Mouse (Mus musculus): Measurements from ENCODE around the gene Atg13. TPM values are rescaled to one million over a fixed set of nuclear protein-coding genes. Genes with fewer than 3 reads are reported as not detected.

The Atg13 gene
- polyA plus RNA-seq, 2 experiments, result 30.8 to 32.4 TPM

DNA sequence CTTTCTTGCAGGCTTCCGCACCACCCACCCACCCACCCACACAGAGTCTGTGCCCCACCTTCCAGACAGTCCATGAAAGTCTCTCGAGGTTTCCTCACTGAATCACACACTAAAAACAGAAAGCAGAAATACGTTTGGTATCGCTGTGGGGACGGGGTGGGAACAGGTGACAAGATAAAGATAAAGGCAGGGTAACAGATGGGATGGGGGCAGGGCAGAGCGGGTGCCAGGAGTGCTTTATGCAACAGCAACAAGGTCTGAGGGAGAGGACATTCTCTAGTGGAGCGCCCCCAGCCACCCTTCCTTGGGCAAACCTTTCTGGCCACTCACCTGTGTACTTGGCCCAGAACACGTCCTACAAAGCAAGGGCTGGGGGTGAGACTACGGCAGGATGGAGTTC is 75.5 kb downstream of the Atg13 start:
- H3K27me3 ChIP-seq (ENCODE audit: control insufficient read depth, insufficient read depth, low read length), result no peaks in the 10 kb centered on the region
- no peak for TF ChIP-seq POLR2A (IDR thresholded peaks at IDR 0.05; ENCODE audit: borderline replicate concordance, extremely low read depth, insufficient read depth, insufficient read length)
- no peaks in the 10 kb centered on the region for H3K9me3 ChIP-seq (ENCODE audit: control insufficient read depth, low read length)
- no peak overlapping the region for H3K4me2 ChIP-seq (replicated peaks; ENCODE audit: low read depth, low read length, severe bottlenecking)
- ATAC-seq (ENCODE audit: low FRiP score, low read depth) (no peak), DNase-seq (ENCODE audit: low spot score) (no peak)
- no peaks in the 10 kb centered on the region for H3K4me1 ChIP-seq (ENCODE audit: control insufficient read depth, insufficient read depth, low read length)
- H3K4me3 ChIP-seq (replicated peaks; ENCODE audit: low read length), result no peak overlapping the region
- WGBS, result 80% methylated on average over 9 of the region's 9 CpGs
- no peak overlapping the region for H3K27ac ChIP-seq (replicated peaks; ENCODE audit: low read depth, low read length)
- no peak overlapping the region for H3K9ac ChIP-seq (ENCODE audit: low read depth, low read length, severe bottlenecking)
- no peaks in the 10 kb centered on the region for H3K36me3 ChIP-seq (ENCODE audit: control insufficient read depth, insufficient read depth, low read length)

DNA sequence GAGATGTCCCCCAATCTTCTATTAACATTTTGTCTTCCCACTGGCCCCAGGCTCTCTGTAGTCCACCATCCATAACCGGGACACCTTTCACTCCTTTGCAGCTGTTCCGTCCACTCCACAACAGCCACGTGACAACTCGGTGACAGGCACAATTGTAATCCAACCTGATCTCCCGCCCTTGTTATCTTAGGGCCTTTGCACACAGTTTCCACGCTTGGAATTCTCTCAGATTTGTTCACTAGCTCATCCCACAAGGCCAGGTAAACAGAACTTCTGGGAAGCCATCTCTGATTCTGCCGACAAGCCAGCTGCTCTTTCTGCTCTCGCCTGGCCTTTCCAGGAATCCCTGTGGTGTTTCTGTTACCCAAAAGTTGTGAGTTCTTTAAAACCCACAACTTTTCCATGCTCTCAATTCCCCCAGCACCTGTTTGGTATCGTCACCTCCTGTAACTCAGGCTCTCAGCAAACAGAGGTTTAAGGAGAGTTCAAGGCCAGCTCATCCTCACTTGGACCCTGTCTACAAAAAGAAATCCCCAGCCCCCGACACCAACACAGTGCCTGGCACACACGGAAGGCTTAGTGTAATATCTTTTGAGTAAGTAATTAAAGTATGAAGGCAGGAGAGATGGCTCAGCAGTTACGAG is 76.9 kb downstream of the Atg13 start:
- ATAC-seq (ENCODE audit: low FRiP score, low read depth) (no peak), DNase-seq (ENCODE audit: low spot score) (no peak)
- H3K27ac ChIP-seq (replicated peaks; ENCODE audit: low read depth, low read length), result no peak overlapping the region
- 77% methylated on average over 12 of the region's 12 CpGs for WGBS
- no peaks in the 10 kb centered on the region for H3K4me1 ChIP-seq (ENCODE audit: control insufficient read depth, insufficient read depth, low read length)
- H3K27me3 ChIP-seq (ENCODE audit: control insufficient read depth, insufficient read depth, low read length), result no peaks in the 10 kb centered on the region
- H3K4me2 ChIP-seq (replicated peaks; ENCODE audit: low read depth, low read length, severe bottlenecking), result no peak overlapping the region
- no peaks in the 10 kb centered on the region for H3K36me3 ChIP-seq (ENCODE audit: control insufficient read depth, insufficient read depth, low read length)
- no peak overlapping the region for H3K9ac ChIP-seq (ENCODE audit: low read depth, low read length, severe bottlenecking)
- H3K4me3 ChIP-seq (replicated peaks; ENCODE audit: low read length), result no peak overlapping the region
- H3K9me3 ChIP-seq (ENCODE audit: control insufficient read depth, low read length), result no peaks in the 10 kb centered on the region
- no peak for TF ChIP-seq POLR2A (IDR thresholded peaks at IDR 0.05; ENCODE audit: borderline replicate concordance, extremely low read depth, insufficient read depth, insufficient read length)

DNA sequence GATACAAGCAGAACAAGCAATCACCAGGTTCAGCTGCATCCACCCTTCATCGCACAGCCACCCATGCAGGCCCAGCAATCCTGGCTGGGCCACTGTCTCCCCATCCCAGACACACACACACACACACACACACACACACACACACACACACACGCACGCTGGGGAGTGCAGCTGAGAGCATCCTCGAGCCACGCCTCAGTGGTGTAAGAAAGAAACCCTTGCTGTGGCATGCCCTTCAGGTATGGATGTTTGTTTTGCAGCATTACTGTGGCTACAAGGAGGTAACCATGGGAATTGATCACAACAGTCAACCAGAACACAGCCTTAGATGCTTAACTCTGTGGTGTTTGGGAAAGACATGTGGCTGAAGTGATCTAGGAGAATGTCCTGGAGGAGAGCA is 78.1 kb downstream of the Atg13 start:
- H3K4me3 ChIP-seq (replicated peaks; ENCODE audit: low read length), result no peak overlapping the region
- no peak for ATAC-seq (ENCODE audit: low FRiP score, low read depth)
- WGBS, result 83% methylated on average over 5 of the region's 5 CpGs
- H3K27me3 ChIP-seq (ENCODE audit: control insufficient read depth, insufficient read depth, low read length), result no peaks in the 10 kb centered on the region
- no peak overlapping the region for H3K9ac ChIP-seq (ENCODE audit: low read depth, low read length, severe bottlenecking)
- no peaks in the 10 kb centered on the region for H3K4me1 ChIP-seq (ENCODE audit: control insufficient read depth, insufficient read depth, low read length)
- no peaks in the 10 kb centered on the region for H3K9me3 ChIP-seq (ENCODE audit: control insufficient read depth, low read length)
- H3K27ac ChIP-seq (replicated peaks; ENCODE audit: low read depth, low read length), result no peak overlapping the region
- H3K4me2 ChIP-seq (replicated peaks; ENCODE audit: low read depth, low read length, severe bottlenecking), result no peak overlapping the region
- no peak for TF ChIP-seq POLR2A (IDR thresholded peaks at IDR 0.05; ENCODE audit: borderline replicate concordance, extremely low read depth, insufficient read depth, insufficient read length)
- DNase-seq (ENCODE audit: low spot score), result no peak
- H3K36me3 ChIP-seq (ENCODE audit: control insufficient read depth, insufficient read depth, low read length), result no peaks in the 10 kb centered on the region

DNA sequence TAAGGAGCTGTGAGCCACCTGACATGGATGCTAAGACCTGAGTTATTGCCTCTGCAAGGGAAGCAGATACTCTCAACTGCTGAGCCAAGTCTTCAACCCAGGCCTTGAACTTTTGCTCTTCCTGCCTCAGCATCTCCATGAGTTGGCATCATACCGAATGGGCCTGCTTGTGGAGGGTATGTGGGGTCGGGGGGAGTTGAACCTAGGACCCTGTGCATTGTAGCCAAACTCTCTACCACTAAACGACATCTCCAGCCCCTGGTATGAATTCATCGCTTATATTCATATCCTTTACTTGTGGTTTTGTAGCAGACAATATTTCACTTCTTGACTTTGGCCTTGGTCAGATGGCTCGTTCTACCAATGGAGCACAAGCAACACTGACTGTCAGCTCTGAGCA is 78.5 kb downstream of the Atg13 start:
- H3K9me3 ChIP-seq (ENCODE audit: control insufficient read depth, low read length), result no peaks in the 10 kb centered on the region
- 79% methylated on average over 5 of the region's 5 CpGs for WGBS
- no peak overlapping the region for H3K27ac ChIP-seq (replicated peaks; ENCODE audit: low read depth, low read length)
- ATAC-seq (ENCODE audit: low FRiP score, low read depth) (no peak), DNase-seq (ENCODE audit: low spot score) (no peak)
- no peak overlapping the region for H3K4me2 ChIP-seq (replicated peaks; ENCODE audit: low read depth, low read length, severe bottlenecking)
- TF ChIP-seq POLR2A (IDR thresholded peaks at IDR 0.05; ENCODE audit: borderline replicate concordance, extremely low read depth, insufficient read depth, insufficient read length), result no peak
- no peaks in the 10 kb centered on the region for H3K36me3 ChIP-seq (ENCODE audit: control insufficient read depth, insufficient read depth, low read length)
- H3K4me3 ChIP-seq (replicated peaks; ENCODE audit: low read length), result no peak overlapping the region
- no peak overlapping the region for H3K9ac ChIP-seq (ENCODE audit: low read depth, low read length, severe bottlenecking)
- no peaks in the 10 kb centered on the region for H3K4me1 ChIP-seq (ENCODE audit: control insufficient read depth, insufficient read depth, low read length)
- no peaks in the 10 kb centered on the region for H3K27me3 ChIP-seq (ENCODE audit: control insufficient read depth, insufficient read depth, low read length)

DNA sequence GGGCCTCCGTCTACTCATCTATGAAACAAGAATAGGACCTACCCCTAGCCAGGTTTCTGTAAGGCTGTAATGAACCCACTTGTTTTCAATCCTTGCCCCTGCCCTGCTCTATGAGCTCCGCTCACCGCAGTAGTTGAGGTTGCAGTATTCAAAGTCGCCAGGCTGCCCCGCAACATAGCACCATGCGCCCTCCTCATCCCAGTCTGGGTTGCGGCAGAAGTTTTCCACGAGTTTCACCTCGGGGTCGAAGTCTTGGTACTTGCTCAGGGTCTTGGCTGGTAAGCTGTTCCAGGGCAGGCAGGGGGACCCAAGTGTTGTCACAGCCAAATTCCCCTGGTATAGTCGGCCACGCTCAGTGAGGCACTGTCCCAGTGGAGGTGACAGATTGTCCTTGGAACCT is 80.0 kb downstream of the Atg13 start:
- Histone ChIP-seq H3K4me2 (replicated peaks; ENCODE audit: low read depth, low read length, severe bottlenecking) (no peak overlapping the region), H3K9me3 (ENCODE audit: control insufficient read depth, low read length) (no peaks in the 10 kb centered on the region), H3K27ac (replicated peaks; ENCODE audit: low read depth, low read length) (no peak overlapping the region), H3K27me3 (ENCODE audit: control insufficient read depth, insufficient read depth, low read length) (no peaks in the 10 kb centered on the region), H3K4me1 (ENCODE audit: control insufficient read depth, insufficient read depth, low read length) (no peaks in the 10 kb centered on the region), H3K9ac (ENCODE audit: low read depth, low read length, severe bottlenecking) (no peak overlapping the region), H3K36me3 (ENCODE audit: control insufficient read depth, insufficient read depth, low read length) (no peaks in the 10 kb centered on the region), H3K4me3 (replicated peaks; ENCODE audit: low read length) (no peak overlapping the region)
- TF ChIP-seq POLR2A (IDR thresholded peaks at IDR 0.05; ENCODE audit: borderline replicate concordance, extremely low read depth, insufficient read depth, insufficient read length), result no peak
- ATAC-seq (ENCODE audit: low FRiP score, low read depth) (no peak), DNase-seq (ENCODE audit: low spot score) (no peak)
- WGBS, result 87% methylated on average over 12 of the region's 12 CpGs

DNA sequence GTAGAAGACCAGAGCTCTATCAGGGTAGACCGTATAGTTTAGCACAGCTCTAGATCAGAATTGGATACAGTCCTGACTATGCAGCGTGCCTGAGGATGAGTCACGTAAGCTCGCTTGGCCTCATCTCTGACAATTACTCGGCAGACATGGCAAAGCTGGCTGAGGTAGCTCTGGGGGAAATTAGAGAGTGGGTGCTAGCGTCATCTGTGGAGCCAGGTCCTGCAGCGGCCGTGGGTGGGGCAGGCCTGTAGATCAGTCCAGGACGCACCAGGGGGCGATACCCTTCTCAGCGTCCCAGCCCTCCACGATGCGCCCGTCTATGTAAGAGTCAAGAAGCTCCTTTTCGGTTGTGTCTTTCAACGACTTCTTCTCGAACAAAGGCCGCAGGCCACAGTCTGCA is 80.7 kb downstream of the Atg13 start:
- Histone ChIP-seq H3K9me3 (ENCODE audit: control insufficient read depth, low read length) (no peaks in the 10 kb centered on the region), H3K9ac (ENCODE audit: low read depth, low read length, severe bottlenecking) (no peak overlapping the region), H3K4me3 (replicated peaks; ENCODE audit: low read length) (no peak overlapping the region), H3K4me1 (ENCODE audit: control insufficient read depth, insufficient read depth, low read length) (no peaks in the 10 kb centered on the region), H3K36me3 (ENCODE audit: control insufficient read depth, insufficient read depth, low read length) (no peaks in the 10 kb centered on the region), H3K27me3 (ENCODE audit: control insufficient read depth, insufficient read depth, low read length) (no peaks in the 10 kb centered on the region), H3K4me2 (replicated peaks; ENCODE audit: low read depth, low read length, severe bottlenecking) (no peak overlapping the region), H3K27ac (replicated peaks; ENCODE audit: low read depth, low read length) (no peak overlapping the region)
- 82% methylated on average over 18 of the region's 18 CpGs for WGBS
- no peak for TF ChIP-seq POLR2A (IDR thresholded peaks at IDR 0.05; ENCODE audit: borderline replicate concordance, extremely low read depth, insufficient read depth, insufficient read length)
- DNase-seq (ENCODE audit: low spot score) (no peak), ATAC-seq (ENCODE audit: low FRiP score, low read depth) (no peak)
